Mouse (Mus musculus) intestine, embryonic 16.5 days (tissue): Measurements from ENCODE around the gene Fgfr2. TPM values are rescaled to one million over a fixed set of nuclear protein-coding genes. Genes with fewer than 3 reads are reported as not detected.

ENCODE experiments used
- ATAC-seq: fragments of 200-750 bp; cut with Nextera tagmentation; 2 replicates; pipeline ENCODE4 v1.8.0; 2017; ENCODE audit warnings: moderate TSS enrichment, moderate library complexity
- H3K27ac ChIP-seq: fragments of 300-500 bp; sonication (generic); 2 replicates; pipeline ENCODE4 v1.5.1; 2014; ENCODE audit warnings: mild to moderate bottlenecking, low read length
- H3K27me3 ChIP-seq: fragments of 300-500 bp; sonication (generic); replicated peaks from 2 replicates; pipeline ENCODE4 v1.6.1; 2014; ENCODE audit warnings: low read length, control low read depth, mixed read lengths; ENCODE audit not compliant: control insufficient read depth, insufficient read depth
- H3K36me3 ChIP-seq: fragments of 300-500 bp; sonication (generic); 2 replicates; pipeline ENCODE4 v1.6.1; 2014; ENCODE audit warnings: low read length, control low read depth; ENCODE audit not compliant: control insufficient read depth, insufficient read depth
- H3K4me1 ChIP-seq: fragments of 300-500 bp; sonication (generic); 2 replicates; pipeline ENCODE4 v1.6.1; 2014; ENCODE audit warnings: low read length, control low read depth, mixed read lengths; ENCODE audit not compliant: control insufficient read depth, insufficient read depth
- H3K4me2 ChIP-seq: fragments of 300-500 bp; sonication (generic); 2 replicates; pipeline ENCODE4 v1.6.1; 2014; ENCODE audit warnings: low read depth, low read length, control low read depth
- H3K4me3 ChIP-seq: fragments of 300-500 bp; sonication (generic); 2 replicates; pipeline ENCODE4 v1.5.1; 2014; ENCODE audit warnings: mild to moderate bottlenecking, low read length
- H3K9ac ChIP-seq: fragments of 300-500 bp; sonication (generic); 2 replicates; pipeline ENCODE4 v1.6.1; 2014; ENCODE audit warnings: low read depth, low read length
- H3K9me3 ChIP-seq: fragments of 300-500 bp; sonication (generic); 2 replicates; pipeline ENCODE4 v1.6.1; 2016; ENCODE audit warnings: low read length, control low read depth; ENCODE audit not compliant: control insufficient read depth
- WGBS: fragments of 180-500 bp; shearing (Covaris S2); extraction: QIAGEN DNeasy Blood & Tissue Kit; methylation state at CpG from one replicate; pipeline ENCODE4 v1.1.7; 2014; 5-methylcytosine and 5-hydroxymethylcytosine counted together
- polyA plus RNA-seq: library from polyadenylated mRNA; unstranded; fragments of >200 nt; fragmentation: Nextera tagmentation; extraction: Ambion mirVana; gene quantifications from 2 replicates; pipeline ENCODE4 v1.2.1, GENCODE M21; 2015

Fgfr2 gene
- polyA plus RNA-seq, 1 experiment from 2014 or later = 47.3 TPM

DNA sequence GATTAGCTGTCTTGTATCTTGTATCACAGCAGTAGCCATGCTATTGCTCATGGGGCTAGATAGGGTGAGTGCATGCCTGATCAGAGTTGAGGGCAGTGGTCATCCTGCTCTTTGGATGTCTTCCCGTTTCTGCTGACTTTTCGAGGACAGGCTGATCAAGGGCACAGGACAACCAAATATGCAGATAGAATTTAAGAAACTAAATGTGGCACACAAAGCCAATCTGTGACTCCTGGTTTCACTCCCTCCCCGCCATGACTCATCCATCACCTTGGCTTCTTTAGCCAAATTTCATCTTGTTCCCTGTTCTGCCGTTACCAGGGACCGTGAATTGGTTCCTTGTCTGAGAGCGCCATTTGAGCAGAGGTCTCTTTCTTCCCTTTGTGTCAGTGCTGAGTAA, 1469.7 kb downstream of the Fgfr2 start:
- H3K4me2 ChIP-seq = no peak overlapping the region
- H3K4me1 ChIP-seq = no peaks in the 10 kb centered on the region
- no peak for ATAC-seq
- H3K9me3 ChIP-seq = no peaks in the 10 kb centered on the region
- no peak overlapping the region for H3K27ac ChIP-seq
- no peak overlapping the region for H3K4me3 ChIP-seq
- H3K36me3 ChIP-seq = no peaks in the 10 kb centered on the region
- H3K27me3 ChIP-seq = no peaks in the 10 kb centered on the region
- 78% methylated on average over 6 of the region's 6 CpGs for WGBS
- H3K9ac ChIP-seq = no peak overlapping the region

DNA sequence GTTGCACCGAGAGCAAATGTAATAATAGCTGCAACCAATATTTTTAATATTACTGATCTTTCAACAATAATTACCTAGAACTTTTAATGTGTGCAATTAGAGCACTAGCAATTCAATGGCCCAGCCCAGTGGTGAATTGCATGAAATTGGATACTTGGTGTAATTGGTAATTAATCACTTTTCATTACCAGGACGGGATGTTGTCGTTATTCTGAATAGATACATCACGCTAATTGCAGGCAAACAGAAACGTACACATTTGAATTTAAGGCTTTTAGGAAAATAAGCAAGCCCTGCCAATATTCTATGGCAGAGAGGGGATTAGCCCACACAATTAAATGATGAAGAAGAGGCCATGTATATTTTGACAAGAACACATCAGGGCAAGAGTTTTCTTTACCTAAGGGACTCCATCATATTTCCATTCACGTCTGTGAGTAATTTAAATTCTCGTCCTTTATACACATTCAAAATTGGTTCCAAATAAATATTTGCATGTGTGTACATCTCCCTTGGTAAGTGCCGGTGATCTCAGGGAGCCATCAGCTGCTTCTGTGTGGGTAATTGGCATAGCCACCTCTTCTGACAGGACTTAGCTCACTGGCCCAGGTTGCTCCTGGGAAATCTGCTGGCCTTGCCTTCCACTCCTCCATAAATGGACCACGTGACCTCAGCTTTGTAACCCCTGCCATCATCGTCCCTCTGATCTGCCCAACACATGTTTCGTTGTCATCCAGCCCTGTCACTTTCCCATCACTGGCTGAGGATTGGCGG, 1471.0 kb downstream of the Fgfr2 start:
- H3K9ac ChIP-seq = no peak overlapping the region
- 0 out of 2 replicates have a peak, but pooled peaks cover 3% of the 10 kb centered on the region for H3K4me1 ChIP-seq
- H3K4me2 ChIP-seq = no peak overlapping the region
- 76% methylated on average over 12 of the region's 12 CpGs for WGBS
- no peaks in the 10 kb centered on the region for H3K9me3 ChIP-seq
- no peak overlapping the region for H3K4me3 ChIP-seq
- no peak for ATAC-seq
- no peak overlapping the region for H3K27ac ChIP-seq
- no peaks in the 10 kb centered on the region for H3K27me3 ChIP-seq
- no peaks in the 10 kb centered on the region for H3K36me3 ChIP-seq

DNA sequence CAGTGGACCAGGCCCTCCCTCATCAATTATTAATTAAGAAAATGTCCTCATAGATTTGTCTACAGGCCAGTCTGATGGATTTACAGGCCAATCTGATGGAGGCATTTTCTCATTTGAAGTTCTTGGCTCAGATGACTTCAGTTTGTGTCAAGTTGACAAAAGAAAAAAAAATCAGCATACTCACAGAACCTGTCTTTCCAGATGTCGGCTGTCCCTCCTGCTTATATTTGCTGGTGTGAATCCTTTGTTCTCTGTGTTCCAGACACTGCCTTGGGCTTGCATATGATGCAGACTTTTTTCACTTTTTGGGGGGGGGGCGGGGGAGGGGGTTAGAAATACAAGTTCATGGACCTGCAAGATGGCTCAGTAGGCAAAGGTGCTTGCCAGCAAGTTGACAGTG, 1472.9 kb downstream of the Fgfr2 start:
- H3K27me3 ChIP-seq = peaks cover 5% of the 10 kb centered on the region
- H3K4me2 ChIP-seq = no peak overlapping the region
- no peak for ATAC-seq
- no peaks in the 10 kb centered on the region for H3K9me3 ChIP-seq
- no peak overlapping the region for H3K4me3 ChIP-seq
- no peak overlapping the region for H3K27ac ChIP-seq
- 0 out of 2 replicates have a peak, but pooled peaks cover 3% of the 10 kb centered on the region for H3K4me1 ChIP-seq
- H3K9ac ChIP-seq = no peak overlapping the region
- H3K36me3 ChIP-seq = no peaks in the 10 kb centered on the region
- 43% methylated on average over 2 of the region's 2 CpGs for WGBS

DNA sequence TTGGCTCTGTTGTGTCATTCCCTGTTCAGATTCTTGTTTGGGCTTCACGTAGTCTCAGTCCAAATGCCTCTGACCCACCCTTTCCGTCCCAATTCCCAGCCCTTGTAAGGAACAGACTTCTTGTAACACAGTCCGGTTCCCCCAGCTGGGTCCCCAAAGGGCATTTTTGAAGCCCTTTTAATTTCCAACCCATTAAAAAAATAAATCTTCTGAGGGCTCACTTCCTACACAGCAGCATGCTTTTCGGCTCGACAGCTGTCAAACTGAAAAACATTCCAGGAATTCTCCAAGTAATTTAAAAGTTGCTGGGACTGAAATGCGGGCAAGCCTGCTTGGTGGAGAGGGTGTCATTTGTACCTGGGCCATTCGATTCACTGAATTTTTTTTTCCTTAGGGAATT, 1474.9 kb downstream of the Fgfr2 start:
- Histone ChIP-seq H3K9ac (no peak overlapping the region), H3K27me3 (peaks cover 19% of the 10 kb centered on the region), H3K4me3 (no peak overlapping the region), H3K9me3 (no peaks in the 10 kb centered on the region), H3K4me1 (0 out of 2 replicates have a peak, but pooled peaks cover 3% of the 10 kb centered on the region), H3K36me3 (no peaks in the 10 kb centered on the region), H3K4me2 (no peak overlapping the region), H3K27ac (no peak overlapping the region)
- ATAC-seq = no peak
- 30% methylated on average over 7 of the region's 7 CpGs for WGBS

DNA sequence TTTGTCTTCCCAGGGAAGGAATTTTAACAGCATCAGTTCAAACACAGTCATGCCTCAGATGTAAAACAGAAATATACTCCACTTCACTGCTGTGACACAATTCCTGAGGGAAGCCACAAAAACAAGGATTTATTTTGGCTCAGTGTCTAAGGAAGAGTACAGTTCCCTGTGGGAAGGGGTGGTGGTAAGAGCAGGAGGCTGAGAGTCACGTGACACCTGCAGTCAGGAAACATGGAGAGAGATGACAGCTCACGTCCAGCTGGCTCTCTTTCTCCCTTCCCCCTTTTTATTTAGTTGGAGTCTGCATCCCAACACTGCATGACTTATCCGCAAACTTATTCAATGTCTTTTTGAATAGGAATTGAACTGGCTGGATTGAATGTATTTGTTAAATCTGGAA, 1475.6 kb downstream of the Fgfr2 start:
- peaks cover 26% of the 10 kb centered on the region for H3K27me3 ChIP-seq
- no peaks in the 10 kb centered on the region for H3K9me3 ChIP-seq
- no peak overlapping the region for H3K9ac ChIP-seq
- no peak overlapping the region for H3K4me3 ChIP-seq
- ATAC-seq = no peak
- 0 out of 2 replicates have a peak, but pooled peaks cover 3% of the 10 kb centered on the region for H3K4me1 ChIP-seq
- no peaks in the 10 kb centered on the region for H3K36me3 ChIP-seq
- 42% methylated on average over 3 of the region's 3 CpGs for WGBS
- H3K4me2 ChIP-seq = no peak overlapping the region
- no peak overlapping the region for H3K27ac ChIP-seq

DNA sequence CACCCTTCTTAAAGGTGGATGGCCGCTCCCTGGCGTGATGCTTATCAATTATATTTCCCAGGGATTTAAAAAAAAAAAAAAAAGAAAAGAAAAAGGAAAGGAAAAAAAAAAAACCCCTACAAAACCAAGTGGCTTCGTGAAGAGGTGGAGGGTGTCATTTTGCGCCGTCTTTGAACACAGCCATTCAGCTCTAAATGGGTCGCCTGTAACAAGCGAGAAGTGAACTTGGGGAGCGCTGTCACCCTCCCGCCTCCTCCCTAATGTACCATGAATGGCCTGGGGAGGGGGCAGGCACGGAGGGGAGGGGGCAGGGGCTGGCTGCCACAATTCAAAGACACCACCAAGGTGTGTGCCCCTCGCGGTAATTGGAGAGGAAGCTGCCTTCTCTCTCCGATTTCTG, 1478.6 kb downstream of the Fgfr2 start:
- Histone ChIP-seq H3K27me3 (peaks cover 34% of the 10 kb centered on the region), H3K4me1 (0 out of 2 replicates have a peak, but pooled peaks cover 3% of the 10 kb centered on the region), H3K27ac (no peak overlapping the region), H3K4me3 (no peak overlapping the region), H3K36me3 (no peaks in the 10 kb centered on the region), H3K9me3 (no peaks in the 10 kb centered on the region), H3K9ac (no peak overlapping the region), H3K4me2 (no peak overlapping the region)
- no peak for ATAC-seq
- WGBS = 2% methylated on average over 13 of the region's 13 CpGs

DNA sequence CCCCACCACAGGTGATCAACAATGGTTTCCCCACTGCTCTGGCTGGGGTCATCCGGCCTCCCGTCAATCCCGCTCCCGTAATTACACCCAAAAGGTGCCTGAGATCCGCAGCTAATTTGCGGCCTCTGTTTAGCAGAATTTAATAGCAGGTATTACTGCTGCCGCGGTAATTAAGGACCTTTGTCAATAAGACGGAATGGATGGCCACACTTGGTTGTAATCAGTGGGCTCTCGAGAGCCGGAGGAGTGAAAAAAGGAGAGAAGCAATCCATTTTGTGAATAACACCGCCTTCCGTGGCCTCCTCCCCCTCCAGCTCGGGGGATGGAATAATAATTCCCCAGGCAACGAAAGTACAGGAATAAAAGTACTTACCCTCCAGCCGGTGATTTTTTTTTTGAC, 1479.1 kb downstream of the Fgfr2 start:
- peaks cover 34% of the 10 kb centered on the region for H3K27me3 ChIP-seq
- H3K4me2 ChIP-seq = no peak overlapping the region
- no peak overlapping the region for H3K9ac ChIP-seq
- no peak overlapping the region for H3K4me3 ChIP-seq
- H3K9me3 ChIP-seq = no peaks in the 10 kb centered on the region
- H3K27ac ChIP-seq = no peak overlapping the region
- no peaks in the 10 kb centered on the region for H3K36me3 ChIP-seq
- under 1% methylated on average over 16 of the region's 16 CpGs for WGBS
- H3K4me1 ChIP-seq = 0 out of 2 replicates have a peak, but pooled peaks cover 3% of the 10 kb centered on the region
- ATAC-seq = no peak

DNA sequence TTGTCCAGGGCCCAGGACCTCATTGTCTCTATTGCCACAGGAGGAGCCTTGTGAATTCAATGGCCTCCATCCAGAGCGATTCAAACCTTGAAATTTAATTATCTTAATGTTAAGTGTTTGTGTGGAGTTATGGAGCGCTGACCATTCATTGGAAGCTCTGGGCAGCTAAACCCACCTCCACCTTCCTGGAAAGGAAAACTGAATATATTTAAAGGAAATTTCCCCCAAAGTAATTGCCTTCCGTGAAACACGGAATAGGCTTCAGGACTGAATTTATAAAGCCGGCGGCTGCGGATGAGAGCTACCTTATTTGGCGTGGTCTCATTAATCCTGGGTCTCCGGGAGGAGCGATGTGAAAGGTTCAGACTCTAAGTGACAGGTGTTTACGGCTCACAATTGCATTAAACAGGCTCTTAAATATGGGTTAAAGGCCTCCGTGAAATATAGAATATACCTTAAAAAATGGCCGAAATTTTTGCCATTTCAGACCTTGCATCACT, 1479.8 kb downstream of the Fgfr2 start:
- ATAC-seq = no peak
- Histone ChIP-seq H3K27ac (no peak overlapping the region), H3K4me3 (no peak overlapping the region), H3K4me1 (0 out of 2 replicates have a peak, but pooled peaks cover 3% of the 10 kb centered on the region), H3K4me2 (no peak overlapping the region), H3K9me3 (no peaks in the 10 kb centered on the region), H3K9ac (no peak overlapping the region), H3K27me3 (peaks cover 34% of the 10 kb centered on the region), H3K36me3 (no peaks in the 10 kb centered on the region)
- 25% methylated on average over 13 of the region's 13 CpGs for WGBS

DNA sequence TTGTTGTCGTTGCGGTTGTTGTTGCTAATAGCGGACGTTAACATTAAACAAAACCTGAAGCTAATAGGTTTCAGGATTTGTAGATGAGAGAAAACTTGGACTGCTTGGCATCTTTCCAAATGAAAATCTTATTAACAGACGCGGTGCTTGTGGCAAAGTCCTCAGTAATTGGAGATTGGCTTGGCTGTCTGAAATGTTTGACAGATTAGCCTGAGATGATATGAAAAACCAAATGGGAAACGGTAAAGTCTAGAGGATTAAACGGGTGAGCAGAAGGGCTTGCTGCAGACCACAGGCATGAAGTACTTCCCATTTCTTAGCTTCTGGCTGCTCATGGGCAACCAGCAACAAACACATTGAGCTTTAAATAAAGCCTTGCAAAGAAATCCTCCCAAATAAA, 1493.6 kb downstream of the Fgfr2 start:
- no peak for ATAC-seq

More for the DNA sequence above, 1493.6 kb downstream of the Fgfr2 start:
- H3K9me3 ChIP-seq = no peaks in the 10 kb centered on the region
- no peak overlapping the region for H3K4me2 ChIP-seq
- no peak overlapping the region for H3K27ac ChIP-seq
- H3K36me3 ChIP-seq = no peaks in the 10 kb centered on the region
- no peak overlapping the region for H3K4me3 ChIP-seq
- no peak overlapping the region for H3K9ac ChIP-seq
- WGBS = 69% methylated on average over 8 of the region's 8 CpGs
- no peaks in the 10 kb centered on the region for H3K4me1 ChIP-seq
- no peaks in the 10 kb centered on the region for H3K27me3 ChIP-seq
